Mouse (Mus musculus) lung, embryonic 14.5 days (tissue): ENCODE measurements around the gene Helz. TPM values are rescaled to one million over a fixed set of nuclear protein-coding genes. Genes with fewer than 3 reads are reported as not detected.

Source experiments
- ATAC-seq: fragments of 200-750 bp; cut with Nextera tagmentation; 2 replicates; pipeline ENCODE4 v1.8.0; 2017; ENCODE audit warnings: mild to moderate bottlenecking, moderate TSS enrichment, moderate library complexity; ENCODE audit not compliant: insufficient read depth
- DNase-seq: peaks from one replicate; pipeline ENCODE4 v3.0.0-alpha.2; 2015
- H3K27ac ChIP-seq: fragments of 300-500 bp; sonication (generic); 2 replicates; pipeline ENCODE4 v1.5.1; 2014; ENCODE audit warnings: low read depth, mild to moderate bottlenecking, moderate library complexity
- H3K27me3 ChIP-seq: fragments of 300-500 bp; sonication (generic); 2 replicates; pipeline ENCODE4 v1.6.1; 2014; ENCODE audit warnings: low read length, control low read depth; ENCODE audit not compliant: insufficient read depth
- H3K36me3 ChIP-seq: fragments of 300-500 bp; sonication (generic); 2 replicates; pipeline ENCODE4 v1.6.1; 2014; ENCODE audit warnings: control low read depth; ENCODE audit not compliant: insufficient read depth
- H3K4me1 ChIP-seq: fragments of 300-500 bp; sonication (generic); 2 replicates; pipeline ENCODE4 v1.6.1; 2014; ENCODE audit warnings: antibody characterized with exemption, control low read depth; ENCODE audit not compliant: insufficient read depth
- H3K4me2 ChIP-seq: fragments of 300-500 bp; sonication (generic); 2 replicates; pipeline ENCODE4 v1.6.1; 2014; ENCODE audit warnings: mild to moderate bottlenecking
- H3K4me3 ChIP-seq: fragments of 300-500 bp; sonication (generic); 2 replicates; pipeline ENCODE4 v1.5.1; 2014; ENCODE audit warnings: low read depth, low read length
- H3K9ac ChIP-seq: fragments of 300-500 bp; sonication (generic); 2 replicates; pipeline ENCODE4 v1.6.1; 2014
- H3K9me3 ChIP-seq: fragments of 300-500 bp; sonication (generic); 2 replicates; pipeline ENCODE4 v1.6.1; 2016; ENCODE audit warnings: low read depth, low read length, control low read depth
- CTCF ChIP-seq: IDR thresholded peaks from 2 replicates; pipeline ENCODE4 v1.5.1; 2016; ENCODE audit warnings: antibody characterized with exemption, low read depth
- WGBS: fragments of 180-500 bp; shearing (Covaris S2); extraction: QIAGEN DNeasy Blood & Tissue Kit; methylation state at CpG from one replicate; pipeline ENCODE4 v1.1.7; 2014; 5-methylcytosine and 5-hydroxymethylcytosine counted together
- polyA plus RNA-seq: library from polyadenylated mRNA; unstranded; fragments of >200 nt; fragmentation: Nextera tagmentation; extraction: Ambion mirVana; gene quantifications from 2 replicates; pipeline ENCODE4 v1.2.1, GENCODE M21; 2014

The Helz gene
- polyA plus RNA-seq, 1 experiment from 2014 or later, result 27.4 TPM

- TF ChIP-seq CTCF, result no peak
- Histone ChIP-seq H3K4me2 (no peak overlapping the region), H3K4me3 (no peak overlapping the region), H3K36me3 (peaks cover 39% of the 10 kb centered on the region), H3K27ac (peak overlapping the region; percentile 27; the same call in 1 of the 2 replicates), H3K9ac (no peak overlapping the region), H3K4me1 (0 out of 2 replicates have a peak, but pooled peaks cover 5% of the 10 kb centered on the region), H3K9me3 (no peaks in the 10 kb centered on the region), H3K27me3 (no peaks in the 10 kb centered on the region)
- DNase-seq (peak; percentile 47), ATAC-seq (peak; percentile 59; the same call in 1 of the 2 replicates)
- WGBS, result 37% methylated on average over 6 of the region's 6 CpGs
These were observed 102.8 kb downstream of the Helz start for GRCm38 (mm10) chr11:107650422-107651051.

DNA sequence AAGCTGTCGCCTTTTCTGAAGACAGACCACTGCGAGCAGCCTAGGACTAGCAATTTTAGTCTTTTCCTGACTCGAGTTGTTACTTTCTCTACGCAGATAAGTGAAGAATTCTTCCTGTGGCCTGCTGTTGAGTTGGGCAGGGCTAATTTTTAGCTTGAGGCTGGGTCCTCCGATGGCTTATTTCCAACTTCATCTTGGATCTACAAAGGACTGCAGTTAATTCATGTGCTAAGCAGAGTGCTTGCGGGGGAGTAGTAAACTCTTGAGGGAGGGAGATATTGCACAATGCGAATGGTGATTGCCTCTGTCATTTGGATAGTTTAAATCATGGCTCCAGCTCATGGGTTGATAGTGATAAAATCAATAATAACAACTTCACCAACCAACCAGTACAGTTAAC is 103.7 kb downstream of the Helz start:
- no peak overlapping the region for H3K9ac ChIP-seq
- no peaks in the 10 kb centered on the region for H3K27me3 ChIP-seq
- no peak overlapping the region for H3K27ac ChIP-seq
- 55% methylated on average over 7 of the region's 7 CpGs for WGBS
- H3K9me3 ChIP-seq, result no peaks in the 10 kb centered on the region
- H3K36me3 ChIP-seq, result peaks cover 44% of the 10 kb centered on the region
- ATAC-seq, result no peak
- H3K4me1 ChIP-seq, result 0 out of 2 replicates have a peak, but pooled peaks cover 5% of the 10 kb centered on the region
- no peak overlapping the region for H3K4me3 ChIP-seq
- peak; percentile 67 for DNase-seq
- no peak for TF ChIP-seq CTCF
- no peak overlapping the region for H3K4me2 ChIP-seq

- no peak overlapping the region for H3K4me3 ChIP-seq
- H3K9me3 ChIP-seq, result no peaks in the 10 kb centered on the region
- WGBS, result 39% methylated on average over 8 of the region's 8 CpGs
- DNase-seq (peak; percentile 38), ATAC-seq (no peak)
- no peak overlapping the region for H3K27ac ChIP-seq
- TF ChIP-seq CTCF, result no peak
- H3K36me3 ChIP-seq, result peaks cover 46% of the 10 kb centered on the region
- 0 out of 2 replicates have a peak, but pooled peaks cover 5% of the 10 kb centered on the region for H3K4me1 ChIP-seq
- H3K9ac ChIP-seq, result no peak overlapping the region
- H3K27me3 ChIP-seq, result no peaks in the 10 kb centered on the region
- no peak overlapping the region for H3K4me2 ChIP-seq
These were observed 104.4 kb downstream of the Helz start for GRCm38 (mm10) chr11:107652137-107652536.

- WGBS, result 85% methylated on average over 4 of the region's 4 CpGs
- H3K9ac ChIP-seq, result no peak overlapping the region
- H3K4me1 ChIP-seq, result 0 out of 2 replicates have a peak, but pooled peaks cover 5% of the 10 kb centered on the region
- TF ChIP-seq CTCF, result no peak
- DNase-seq (no peak), ATAC-seq (no peak)
- peaks cover 41% of the 10 kb centered on the region for H3K36me3 ChIP-seq
- H3K27ac ChIP-seq, result no peak overlapping the region
- H3K27me3 ChIP-seq, result no peaks in the 10 kb centered on the region
- no peaks in the 10 kb centered on the region for H3K9me3 ChIP-seq
- no peak overlapping the region for H3K4me3 ChIP-seq
- H3K4me2 ChIP-seq, result no peak overlapping the region
These were observed 107.8 kb downstream of the Helz start for GRCm38 (mm10) chr11:107655538-107655937.

DNA sequence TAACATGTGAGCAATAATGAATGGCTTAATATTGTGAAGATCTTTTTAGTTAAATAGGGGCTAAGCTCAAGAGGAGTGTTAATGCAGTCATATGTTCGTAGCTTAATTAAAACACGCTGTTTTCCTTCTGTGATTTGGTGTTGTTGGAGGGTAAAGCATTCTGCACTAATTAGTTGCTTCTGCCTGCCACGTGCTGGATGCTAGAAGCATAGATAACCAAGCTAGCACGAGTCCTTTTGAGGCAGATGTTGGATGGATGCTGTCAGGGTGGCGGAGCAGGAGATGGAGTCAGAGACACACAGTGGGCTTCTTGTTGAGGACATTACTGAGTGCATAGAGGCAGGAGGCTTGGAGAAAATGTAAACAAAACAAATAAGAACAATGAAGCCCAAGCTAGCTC is 109.4 kb downstream of the Helz start:
- DNase-seq, result no peak
- H3K36me3 ChIP-seq, result peaks cover 53% of the 10 kb centered on the region
- no peaks in the 10 kb centered on the region for H3K4me1 ChIP-seq

DNA sequence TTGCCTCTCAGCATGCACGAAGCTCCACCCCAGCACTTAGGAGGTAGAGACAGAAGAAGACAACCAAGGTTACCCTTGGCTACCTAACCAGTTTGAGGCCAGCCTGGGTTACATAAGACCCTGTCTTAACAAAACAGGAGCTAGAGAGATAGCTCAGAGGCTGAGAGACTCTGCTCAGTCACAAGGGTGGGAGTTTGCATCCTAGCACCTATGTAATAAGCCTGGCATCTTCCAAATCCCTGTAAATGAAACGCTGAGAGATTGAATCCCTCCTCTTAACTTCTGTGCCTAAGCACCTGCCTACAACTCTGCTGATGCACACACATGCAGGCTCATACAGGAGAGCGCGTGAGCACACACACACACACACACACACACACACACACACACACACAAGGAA is 112.7 kb downstream of the Helz start:
- ATAC-seq (no peak), DNase-seq (no peak)
- Histone ChIP-seq H3K36me3 (peaks cover 65% of the 10 kb centered on the region), H3K4me2 (no peak overlapping the region), H3K27ac (no peak overlapping the region), H3K4me3 (no peak overlapping the region), H3K9ac (no peak overlapping the region), H3K27me3 (no peaks in the 10 kb centered on the region), H3K9me3 (no peaks in the 10 kb centered on the region), H3K4me1 (no peaks in the 10 kb centered on the region)
- TF ChIP-seq CTCF, result no peak
- 92% methylated on average over 4 of the region's 4 CpGs for WGBS

More for the DNA sequence above, 109.4 kb downstream of the Helz start:
- no peak overlapping the region for H3K9ac ChIP-seq
- H3K9me3 ChIP-seq, result no peaks in the 10 kb centered on the region
- no peaks in the 10 kb centered on the region for H3K27me3 ChIP-seq
- H3K4me2 ChIP-seq, result no peak overlapping the region
- no peak for TF ChIP-seq CTCF
- no peak overlapping the region for H3K4me3 ChIP-seq
- no peak for ATAC-seq
- H3K27ac ChIP-seq, result no peak overlapping the region
- whole genome bisulfite sequencing, result 78% methylated on average over 5 of the region's 5 CpGs

GRCm38 (mm10) chr11:107662666-107663065 is 114.9 kb downstream of the Helz start:
- Histone ChIP-seq H3K9me3 (no peaks in the 10 kb centered on the region), H3K9ac (no peak overlapping the region), H3K36me3 (peaks cover 60% of the 10 kb centered on the region), H3K4me3 (no peak overlapping the region), H3K4me2 (no peak overlapping the region), H3K27me3 (no peaks in the 10 kb centered on the region), H3K4me1 (no peaks in the 10 kb centered on the region), H3K27ac (no peak overlapping the region)
- ATAC-seq (no peak), DNase-seq (no peak)
- WGBS, result 90% methylated on average over 5 of the region's 5 CpGs
- TF ChIP-seq CTCF, result no peak
